Mouse (Mus musculus) heart, embryonic 11.5 days (tissue): ENCODE data around the gene Zmiz2. TPM values are rescaled to one million over a fixed set of nuclear protein-coding genes. Genes with fewer than 3 reads are reported as not detected.
"Not testable (repeated sequence)": the region's sequence is repeated elsewhere in the genome, so short reads cannot be mapped to it uniquely, and the experiment has no call there.

Source experiments
- ATAC-seq: fragments of 200-750 bp; cut with Nextera tagmentation; replicated peaks from 2 replicates; pipeline ENCODE4 v1.8.0; 2017; ENCODE audit warnings: moderate library complexity; ENCODE audit not compliant: insufficient number of reproducible peaks, low FRiP score, low TSS enrichment
- H3K27ac ChIP-seq: fragments of 300-500 bp; sonication (generic); 2 replicates; pipeline ENCODE4 v1.5.1; 2014; ENCODE audit warnings: mild to moderate bottlenecking, low read depth, low read length
- H3K27me3 ChIP-seq: fragments of 300-500 bp; sonication (generic); 2 replicates; pipeline ENCODE4 v1.6.1; 2014; ENCODE audit warnings: mild to moderate bottlenecking, low read length, mixed read lengths; ENCODE audit not compliant: control insufficient read depth, insufficient read depth
- H3K36me3 ChIP-seq: fragments of 300-500 bp; sonication (generic); 2 replicates; pipeline ENCODE4 v1.6.1; 2014; ENCODE audit warnings: mild to moderate bottlenecking, low read length, moderate library complexity, mixed read lengths; ENCODE audit not compliant: control insufficient read depth, insufficient read depth
- H3K4me1 ChIP-seq: fragments of 300-500 bp; sonication (generic); 2 replicates; pipeline ENCODE4 v1.6.1; 2014; ENCODE audit warnings: low read length; ENCODE audit not compliant: control insufficient read depth, insufficient read depth
- H3K4me2 ChIP-seq: fragments of 300-500 bp; sonication (generic); 2 replicates; pipeline ENCODE4 v1.6.1; 2014; ENCODE audit warnings: mild to moderate bottlenecking, moderate library complexity
- H3K4me3 ChIP-seq: fragments of 300-500 bp; sonication (generic); 2 replicates; pipeline ENCODE4 v1.5.1; 2014; ENCODE audit warnings: low read depth, low read length
- H3K9ac ChIP-seq: fragments of 300-500 bp; sonication (generic); 2 replicates; pipeline ENCODE4 v1.6.1; 2014; ENCODE audit warnings: mild to moderate bottlenecking, low read depth, low read length, moderate library complexity
- H3K9me3 ChIP-seq: fragments of 300-500 bp; sonication (generic); replicated peaks from 2 replicates; pipeline ENCODE4 v1.6.1; 2016; ENCODE audit warnings: low read length; ENCODE audit not compliant: control insufficient read depth
- WGBS: fragments of 180-500 bp; shearing (Covaris S2); extraction: QIAGEN DNeasy Blood & Tissue Kit; methylation state at CpG from one replicate; pipeline ENCODE4 v1.1.7; 2014; ENCODE audit not compliant: insufficient replicate concordance; 5-methylcytosine and 5-hydroxymethylcytosine counted together
- microRNA-seq: library from miRNA; unstranded; fragments of <30 nt; microRNA quantifications from one replicate; pipeline ENCODE4, GENCODE M21; 2016; ENCODE audit warnings: borderline number of aligned reads
- polyA plus RNA-seq: library from polyadenylated mRNA; unstranded; fragments of >200 nt; fragmentation: Nextera tagmentation; extraction: Ambion mirVana; gene quantifications from 2 replicates; pipeline ENCODE4 v1.2.1, GENCODE M21; 2014

Gene Zmiz2
- polyA plus RNA-seq, 1 experiment from 2014 or later = 7.9 TPM

DNA sequence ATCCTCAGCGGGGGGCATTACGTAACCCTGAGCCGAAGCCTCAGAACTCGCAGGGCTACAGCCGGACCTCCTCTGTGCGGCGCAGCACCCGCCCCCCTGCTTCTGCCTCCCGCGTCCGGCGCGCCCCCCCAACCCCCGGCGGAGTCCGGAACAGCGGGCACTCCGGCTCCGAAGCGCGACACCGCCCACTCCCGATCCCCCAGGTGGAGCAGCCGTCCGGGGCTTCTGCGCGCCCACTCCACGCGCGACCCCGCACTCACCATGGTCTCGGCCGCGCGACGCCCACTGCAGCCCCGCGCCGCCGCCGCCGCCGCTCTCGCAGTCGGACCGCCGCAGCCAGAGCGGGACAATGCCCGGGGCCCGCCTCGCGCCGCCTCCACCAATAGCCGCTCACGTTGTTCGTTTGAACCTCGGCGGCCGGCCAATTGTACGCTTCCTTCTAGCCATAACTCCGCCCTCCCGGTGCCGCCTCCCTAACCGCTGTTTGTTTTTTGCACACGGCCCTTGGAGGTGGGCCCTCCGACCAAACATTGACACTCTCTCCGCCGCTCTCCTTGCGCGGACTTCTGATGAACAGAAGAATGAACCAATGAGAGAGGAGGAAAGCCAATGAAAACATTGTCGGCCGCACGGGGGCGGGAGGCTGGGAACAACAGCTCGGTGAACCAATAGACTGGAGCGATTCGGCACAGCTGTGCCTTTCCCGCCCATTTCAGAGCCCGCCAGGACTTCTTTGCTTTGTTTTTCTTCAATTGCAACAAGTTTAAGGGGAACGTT is 55.4 kb downstream of the Zmiz2 start, which contains the start of gene H2afv:
H2afv (minus strand) TSS at position 367 of the 777 bp plus-strand sequence.
- Histone ChIP-seq H3K9ac (peak within 1 kb of the TSS; percentile 88), H3K27ac (peak within 1 kb of the TSS; percentile 91), H3K36me3 (no peaks in the 10 kb centered on the region), H3K9me3 (no peaks in the 10 kb centered on the region), H3K4me2 (peak within 1 kb of the TSS; percentile 83), H3K4me3 (peak within 1 kb of the TSS; percentile 77), H3K4me1 (no peaks in the 10 kb centered on the region; the same call in 1 of the 2 replicates), H3K27me3 (no peaks in the 10 kb centered on the region)
- peak; percentile 99 for ATAC-seq
- WGBS = under 1% methylated on average over 79 of the region's 80 CpGs

DNA sequence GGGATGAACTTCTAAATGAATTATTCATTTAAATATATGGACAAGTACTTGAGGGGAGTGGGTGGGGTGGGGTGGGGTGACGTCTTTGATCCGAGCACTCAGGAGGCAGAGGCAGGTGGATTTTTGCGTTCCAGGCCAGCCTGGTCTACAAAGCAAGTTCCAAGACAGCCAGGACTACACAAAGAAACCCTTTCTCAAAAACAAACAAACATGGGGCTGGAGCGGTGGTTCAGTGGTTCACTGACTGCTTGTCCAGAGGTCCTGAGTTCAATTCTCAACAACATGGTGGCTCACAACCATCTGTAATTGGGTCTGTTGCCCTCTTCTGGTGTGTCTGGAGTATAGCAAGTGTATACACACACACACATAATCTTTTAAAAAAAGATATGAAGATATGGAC is 56.6 kb downstream of the Zmiz2 start:
- H3K4me3 ChIP-seq = no peak overlapping the region
- no peak for ATAC-seq

DNA sequence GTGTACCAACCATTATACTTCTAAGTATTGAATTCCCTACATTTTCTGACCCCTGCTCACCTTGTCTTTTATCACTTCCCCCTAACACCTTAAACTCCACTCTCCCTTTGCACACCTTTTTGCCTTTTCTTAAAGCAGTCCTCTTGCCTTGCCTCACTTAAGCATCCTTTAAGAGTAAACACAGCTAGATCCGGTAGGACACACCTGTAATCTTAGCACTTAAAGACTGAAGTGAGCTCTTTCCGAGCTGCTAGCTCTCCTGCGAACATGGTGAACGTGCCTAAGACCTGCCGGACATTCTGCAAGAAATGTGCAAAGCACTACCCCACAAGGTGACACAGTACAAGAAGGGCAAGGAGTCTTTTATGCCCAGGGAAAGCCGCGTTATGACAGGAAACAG is 57.1 kb downstream of the Zmiz2 start:
- Histone ChIP-seq H3K4me1 (no peaks in the 10 kb centered on the region; the same call in 1 of the 2 replicates), H3K27me3 (no peaks in the 10 kb centered on the region), H3K4me2 (no peak overlapping the region), H3K9me3 (no peaks in the 10 kb centered on the region), H3K4me3 (no peak overlapping the region), H3K9ac (no peak overlapping the region), H3K36me3 (no peaks in the 10 kb centered on the region), H3K27ac (no peak overlapping the region)
- 87% methylated on average over 7 of the region's 7 CpGs for WGBS
- no peak for ATAC-seq

More for the DNA sequence above, 56.6 kb downstream of the Zmiz2 start:
- Histone ChIP-seq H3K9ac (no peak overlapping the region), H3K4me2 (no peak overlapping the region), H3K27me3 (no peaks in the 10 kb centered on the region), H3K9me3 (no peaks in the 10 kb centered on the region), H3K4me1 (no peaks in the 10 kb centered on the region; the same call in 1 of the 2 replicates), H3K27ac (no peak overlapping the region), H3K36me3 (no peaks in the 10 kb centered on the region)
- 74% methylated on average over 4 of the region's 4 CpGs for WGBS

DNA sequence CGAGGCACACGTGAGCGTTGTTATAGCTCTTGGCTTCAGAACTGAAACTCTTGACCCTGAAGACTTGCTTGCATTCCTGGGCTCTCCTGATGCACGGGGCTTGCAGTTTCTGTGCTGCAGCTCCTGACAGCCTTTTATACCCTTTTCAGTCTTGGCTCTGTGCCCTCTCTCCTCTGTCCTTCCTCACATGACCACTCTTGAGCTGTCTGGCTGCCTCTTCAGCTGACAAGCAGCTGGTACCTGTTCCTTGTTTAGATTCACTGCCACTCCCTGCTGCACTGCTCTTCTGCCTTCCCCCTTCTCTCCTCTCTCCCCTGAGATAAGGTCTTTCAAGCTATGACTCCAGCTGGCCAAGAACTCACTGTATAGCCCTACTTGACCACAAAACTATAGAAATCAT is 58.6 kb downstream of the Zmiz2 start:
- Histone ChIP-seq H3K4me1 (no peaks in the 10 kb centered on the region; the same call in 1 of the 2 replicates), H3K9me3 (no peaks in the 10 kb centered on the region), H3K36me3 (no peaks in the 10 kb centered on the region), H3K4me3 (no peak overlapping the region), H3K4me2 (no peak overlapping the region), H3K27me3 (no peaks in the 10 kb centered on the region), H3K27ac (no peak overlapping the region), H3K9ac (no peak overlapping the region)
- 74% methylated on average over 4 of the region's 4 CpGs for WGBS
- no peak for ATAC-seq

DNA sequence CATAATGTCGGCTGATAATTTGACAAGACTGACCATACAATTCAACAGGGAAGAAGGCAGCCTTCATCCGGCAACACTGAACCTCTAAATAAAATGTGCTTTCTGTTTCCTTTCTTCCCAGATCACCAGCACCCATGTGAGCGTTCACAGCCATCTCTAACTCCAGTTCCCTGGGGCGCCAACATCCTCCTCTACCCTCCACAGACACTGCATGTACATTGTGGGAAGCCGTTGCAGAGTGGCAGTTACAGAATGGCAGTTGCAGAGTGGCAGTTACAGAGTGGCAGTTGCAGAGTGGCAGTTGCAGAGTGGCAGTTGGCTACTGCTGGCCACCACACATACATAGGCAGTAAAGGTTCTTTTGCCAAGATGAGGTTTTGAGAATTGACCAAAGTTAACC is 59.3 kb downstream of the Zmiz2 start:
- not testable (repeated sequence) for H3K4me3 ChIP-seq, H3K4me2 ChIP-seq, H3K9me3 ChIP-seq, ATAC-seq, H3K27me3 ChIP-seq, H3K27ac ChIP-seq, H3K4me1 ChIP-seq, H3K9ac ChIP-seq, H3K36me3 ChIP-seq
- 91% methylated on average over 5 of the region's 5 CpGs for WGBS

Small RNAs within 50 kb of the gene (microRNA-seq; reads per million reads assigned to microRNA genes)
- gene Mir7651 = 0.41 reads per million

Other genes starting within 250 kb of the Zmiz2 start
- gene A730071L15Rik, start 189.0 kb upstream of the Zmiz2 start, polyA plus RNA-seq = 0.28 and 0.84 TPM in 2 replicates
- gene Nudcd3, start 188.7 kb upstream of the Zmiz2 start, polyA plus RNA-seq = 28.8 and 33.7 TPM in 2 replicates
- gene Npc1l1, start 158.9 kb upstream of the Zmiz2 start, polyA plus RNA-seq = not detected in 2 replicates
- gene Ddx56, start 121.3 kb upstream of the Zmiz2 start, polyA plus RNA-seq = 69.5 and 71.7 TPM in 2 replicates
- 92.0 and 94.3 TPM in 2 replicates for gene Tmed4, start 114.2 kb upstream of the Zmiz2 start, polyA plus RNA-seq
- gene Ogdh, start 97.4 kb upstream of the Zmiz2 start, polyA plus RNA-seq = 201 and 244 TPM in 2 replicates
- 4,475 and 4,598 TPM in 2 replicates for gene Ppia, start 26.4 kb downstream of the Zmiz2 start, polyA plus RNA-seq
- 353 and 356 TPM in 2 replicates for gene H2afv, start 55.4 kb downstream of the Zmiz2 start, polyA plus RNA-seq
- 22.3 and 25.5 TPM in 2 replicates for gene Purb, start 86.8 kb downstream of the Zmiz2 start, polyA plus RNA-seq
- 0.72 and 0.90 TPM in 2 replicates for gene Myo1g, start 131.9 kb downstream of the Zmiz2 start, polyA plus RNA-seq
- 62.9 and 67.9 TPM in 2 replicates for gene Ccm2, start 157.8 kb downstream of the Zmiz2 start, polyA plus RNA-seq
- 1.3 TPM in 2 replicates for gene Nacad, start 217.0 kb downstream of the Zmiz2 start, polyA plus RNA-seq
- gene Tbrg4, start 237.0 kb downstream of the Zmiz2 start, polyA plus RNA-seq = 43.7 and 45.8 TPM in 2 replicates
- gene Wap, start 249.6 kb downstream of the Zmiz2 start, polyA plus RNA-seq = not detected in 2 replicates